Mouse (Mus musculus) lung, postnatal 0 days (tissue): Measurements from ENCODE around the gene Gm21983. TPM values are rescaled to one million over a fixed set of nuclear protein-coding genes. Genes with fewer than 3 reads are reported as not detected.

Source experiments
- ATAC-seq: fragments of 200-750 bp; cut with Nextera tagmentation; 2 replicates; pipeline ENCODE4 v1.8.0; 2017; ENCODE audit warnings: moderate library complexity
- DNase-seq: peaks from one replicate; pipeline ENCODE4 v3.0.0-alpha.2; 2016; ENCODE audit warnings: low spot score
- H3K27ac ChIP-seq: fragments of 300-500 bp; sonication (generic); 2 replicates; pipeline ENCODE4 v1.5.1; 2014; ENCODE audit warnings: antibody characterized with exemption, mild to moderate bottlenecking, low read length, mixed read lengths
- H3K27me3 ChIP-seq: fragments of 300-500 bp; sonication (generic); replicated peaks from 2 replicates; pipeline ENCODE4 v1.6.1; 2014; ENCODE audit warnings: low read length, mixed read lengths; ENCODE audit not compliant: insufficient read depth
- H3K36me3 ChIP-seq: fragments of 300-500 bp; sonication (generic); 2 replicates; pipeline ENCODE4 v1.6.1; 2014; ENCODE audit warnings: low read length, mixed read lengths; ENCODE audit not compliant: insufficient read depth
- H3K4me1 ChIP-seq: fragments of 300-500 bp; sonication (generic); 2 replicates; pipeline ENCODE4 v1.6.1; 2014; ENCODE audit warnings: antibody characterized with exemption, low read depth, low read length, mixed read lengths; ENCODE audit not compliant: insufficient read depth
- H3K4me2 ChIP-seq: fragments of 300-500 bp; sonication (generic); replicated peaks from 2 replicates; pipeline ENCODE4 v1.6.1; 2014; ENCODE audit warnings: low read depth, mild to moderate bottlenecking, low read length, moderate library complexity, mixed read lengths
- H3K4me3 ChIP-seq: fragments of 300-500 bp; sonication (generic); 2 replicates; pipeline ENCODE4 v1.5.1; 2014; ENCODE audit warnings: low read depth, low read length
- H3K9ac ChIP-seq: fragments of 300-500 bp; sonication (generic); replicated peaks from 2 replicates; pipeline ENCODE4 v1.6.1; 2014; ENCODE audit warnings: low read depth, mild to moderate bottlenecking
- H3K9me3 ChIP-seq: fragments of 300-500 bp; sonication (generic); 2 replicates; pipeline ENCODE4 v1.6.1; 2016; ENCODE audit warnings: low read length, mixed read lengths
- CTCF ChIP-seq: IDR thresholded peaks from 2 replicates; pipeline ENCODE4 v1.5.1; 2016; ENCODE audit warnings: antibody characterized with exemption, mild to moderate bottlenecking
- EP300 ChIP-seq: IDR thresholded peaks from 2 replicates; pipeline ENCODE4 v1.6.1; 2016; ENCODE audit warnings: antibody characterized with exemption, mild to moderate bottlenecking, control low read depth
- WGBS: fragments of 180-500 bp; shearing (Covaris S2); extraction: QIAGEN DNeasy Blood & Tissue Kit; methylation state at CpG from one replicate; pipeline ENCODE4 v1.1.7; 2014; 5-methylcytosine and 5-hydroxymethylcytosine counted together
- polyA plus RNA-seq: library from polyadenylated mRNA; unstranded; fragments of >200 nt; fragmentation: Nextera tagmentation; extraction: Ambion mirVana; gene quantifications from 2 replicates; pipeline ENCODE4 v1.2.1, GENCODE M21; 2015

Gm21983 gene
- polyA plus RNA-seq, 1 experiment from 2014 or later = not detected

DNA sequence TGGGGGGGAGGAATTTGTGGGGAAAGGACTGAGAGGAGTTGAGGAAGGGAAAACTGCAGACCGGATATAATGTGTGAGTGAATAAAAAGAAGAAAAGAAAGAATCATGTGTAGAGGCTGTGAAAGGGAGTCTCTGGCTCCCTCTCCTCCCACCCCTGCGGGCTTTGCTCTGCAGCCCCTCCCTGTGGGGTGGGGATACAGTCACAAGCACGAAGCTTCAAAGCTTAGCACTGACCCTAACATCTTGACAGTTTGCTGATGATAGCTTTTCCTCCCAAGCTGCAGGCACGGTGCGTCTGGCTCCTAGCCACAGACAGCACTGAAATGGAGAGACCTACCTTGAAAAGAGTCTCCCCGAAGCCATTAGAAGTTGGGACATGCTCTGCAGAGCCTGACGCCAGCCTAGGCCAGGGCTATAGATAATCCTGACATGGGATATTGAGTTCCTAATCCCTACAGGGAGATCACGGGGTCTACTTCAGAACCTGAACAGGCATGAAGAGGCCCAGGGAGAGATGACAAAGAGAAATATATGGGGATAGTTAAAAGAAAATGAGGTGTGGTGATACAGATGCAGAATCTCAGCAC, 44.4 kb downstream of the Gm21983 start:
- Histone ChIP-seq H3K4me3 (no peak overlapping the region), H3K36me3 (no peaks in the 10 kb centered on the region), H3K27ac (no peak overlapping the region), H3K27me3 (no peaks in the 10 kb centered on the region), H3K4me2 (no peak overlapping the region), H3K9me3 (no peaks in the 10 kb centered on the region), H3K9ac (no peak overlapping the region), H3K4me1 (no peaks in the 10 kb centered on the region)
- 36% methylated on average over 8 of the region's 8 CpGs for WGBS
- no peak for TF ChIP-seq EP300
- TF ChIP-seq CTCF = no peak
- DNase-seq = no peak
- no peak for ATAC-seq

- Histone ChIP-seq H3K9ac (no peak overlapping the region), H3K27ac (no peak overlapping the region), H3K4me1 (no peaks in the 10 kb centered on the region), H3K4me2 (no peak overlapping the region), H3K36me3 (no peaks in the 10 kb centered on the region), H3K9me3 (no peaks in the 10 kb centered on the region), H3K27me3 (no peaks in the 10 kb centered on the region), H3K4me3 (no peak overlapping the region)
- WGBS = 81% methylated on average over 4 of the region's 4 CpGs
- ATAC-seq (no peak), DNase-seq (no peak)
- no peak for TF ChIP-seq CTCF
- TF ChIP-seq EP300 = no peak
Measured at GRCm38 (mm10) chr7:27133757-27134156, 47.1 kb downstream of the Gm21983 start.

- H3K4me2 ChIP-seq = no peak overlapping the region
- DNase-seq (no peak), ATAC-seq (no peak)
- H3K9me3 ChIP-seq = no peaks in the 10 kb centered on the region
- 35% methylated on average over 12 of the region's 12 CpGs for WGBS
- H3K36me3 ChIP-seq = no peaks in the 10 kb centered on the region
- H3K4me3 ChIP-seq = no peak overlapping the region
- TF ChIP-seq CTCF = no peak
- no peak for TF ChIP-seq EP300
- H3K9ac ChIP-seq = no peak overlapping the region
- H3K27me3 ChIP-seq = no peaks in the 10 kb centered on the region
- H3K4me1 ChIP-seq = no peaks in the 10 kb centered on the region
- H3K27ac ChIP-seq = no peak overlapping the region
Measured at GRCm38 (mm10) chr7:27133156-27133555, 47.7 kb downstream of the Gm21983 start.

- Histone ChIP-seq H3K27me3 (no peaks in the 10 kb centered on the region), H3K4me2 (no peak overlapping the region), H3K36me3 (no peaks in the 10 kb centered on the region), H3K27ac (no peak overlapping the region), H3K9me3 (no peaks in the 10 kb centered on the region), H3K4me1 (no peaks in the 10 kb centered on the region), H3K4me3 (no peak overlapping the region), H3K9ac (no peak overlapping the region)
- TF ChIP-seq EP300 (no peak), CTCF (peak; percentile 62)
- DNase-seq = peak; percentile 58
- 12% methylated on average over 10 of the region's 10 CpGs for WGBS
- ATAC-seq = 0 out of 2 replicates have a peak, but pooled peaks have one; percentile 17
Measured at GRCm38 (mm10) chr7:27132588-27132987, 48.3 kb downstream of the Gm21983 start.

GRCm38 (mm10) chr7:27131387-27131786, 49.5 kb downstream of the Gm21983 start:
- WGBS = 67% methylated on average over 2 of the region's 2 CpGs
- no peaks in the 10 kb centered on the region for H3K9me3 ChIP-seq
- no peak for ATAC-seq
- DNase-seq = no peak
- no peak overlapping the region for H3K4me2 ChIP-seq
- no peak overlapping the region for H3K27ac ChIP-seq
- no peak overlapping the region for H3K4me3 ChIP-seq
- H3K36me3 ChIP-seq = no peaks in the 10 kb centered on the region
- no peaks in the 10 kb centered on the region for H3K4me1 ChIP-seq
- TF ChIP-seq EP300 = no peak
- TF ChIP-seq CTCF = peak; percentile 22; the same call in 1 of the 2 replicates
- H3K9ac ChIP-seq = no peak overlapping the region
- no peaks in the 10 kb centered on the region for H3K27me3 ChIP-seq

DNA sequence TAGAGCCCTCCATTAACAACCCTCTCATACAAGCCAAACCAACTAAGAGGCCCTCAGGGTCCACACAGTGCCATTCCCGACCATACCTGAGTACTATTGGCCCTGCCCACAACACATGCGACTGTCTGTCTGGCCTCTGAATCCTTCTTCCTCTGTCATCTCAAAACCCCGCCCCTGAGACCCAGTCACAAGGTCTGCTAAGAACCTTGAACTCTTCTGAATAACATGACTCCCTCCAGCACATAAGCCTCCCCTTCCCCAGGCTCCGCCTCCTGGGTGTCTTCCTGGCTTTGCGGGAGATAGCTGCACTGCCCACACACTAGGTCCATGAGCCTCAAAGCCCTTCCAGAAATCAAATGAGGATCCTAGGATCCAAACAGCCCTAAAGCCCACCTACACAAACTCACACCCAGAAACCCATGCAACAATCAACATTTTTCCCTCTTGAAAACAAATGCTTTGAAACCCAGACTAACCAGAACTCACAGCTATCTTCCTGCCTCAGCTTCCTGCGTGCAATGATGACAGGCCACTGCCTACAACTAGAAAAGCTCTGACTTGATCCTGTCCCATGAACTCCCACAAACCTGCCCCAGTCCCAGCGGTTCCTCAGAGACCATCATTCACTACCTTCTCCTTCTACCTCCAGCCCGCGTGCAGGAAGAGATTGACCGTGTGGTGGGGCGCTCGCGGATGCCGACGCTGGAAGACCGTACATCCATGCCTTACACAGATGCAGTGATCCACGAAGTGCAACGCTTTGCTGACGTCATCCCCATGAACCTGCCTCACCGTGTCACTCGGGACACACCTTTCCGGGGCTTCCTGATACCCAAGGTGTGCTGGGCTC, 50.1 kb downstream of the Gm21983 start:
- no peak overlapping the region for H3K27ac ChIP-seq
- DNase-seq (no peak), ATAC-seq (no peak)
- no peak overlapping the region for H3K9ac ChIP-seq
- H3K36me3 ChIP-seq = no peaks in the 10 kb centered on the region
- no peak for TF ChIP-seq CTCF
- TF ChIP-seq EP300 = no peak
- no peak overlapping the region for H3K4me2 ChIP-seq
- H3K9me3 ChIP-seq = no peaks in the 10 kb centered on the region
- H3K27me3 ChIP-seq = no peaks in the 10 kb centered on the region
- H3K4me3 ChIP-seq = no peak overlapping the region
- no peaks in the 10 kb centered on the region for H3K4me1 ChIP-seq
- 87% methylated on average over 22 of the region's 22 CpGs for WGBS
